Mouse (Mus musculus) CH12.LX (cell line): ENCODE data around the gene Timeless.

Experiments used
- CHD1 ChIP-seq: IDR thresholded peaks from 2 replicates; pipeline ENCODE4 v1.6.1; 2012; ENCODE audit warnings: low read depth, low read length, improper control_type of control experiment, inconsistent platforms
- CTCF ChIP-seq, 2 experiments: IDR thresholded peaks in 1 of 2; conservative IDR thresholded peaks in 1 of 2; 2 replicates each; pipeline ENCODE4 v1.5.1; 2011 to 2012; ENCODE audit warnings: low read depth in 2 of 2, low read length in 2 of 2, improper control_type of control experiment in 1 of 2, inconsistent platforms in 1 of 2, mild to moderate bottlenecking in 1 of 2, moderate library complexity in 1 of 2
- EP300 ChIP-seq: IDR thresholded peaks from 2 replicates; pipeline ENCODE4 v1.6.1; 2011; ENCODE audit warnings: low read length, improper control_type of control experiment
- GABPA ChIP-seq: IDR thresholded peaks from 2 replicates; pipeline ENCODE4 v1.6.1; 2012; ENCODE audit warnings: low read depth, low read length, improper control_type of control experiment, inconsistent platforms; ENCODE audit not compliant: insufficient replicate concordance
- HCFC1 ChIP-seq: IDR thresholded peaks from 2 replicates; pipeline ENCODE4 v1.6.1; 2012; ENCODE audit warnings: low read depth, mild to moderate bottlenecking, inconsistent platforms, low read length, improper control_type of control experiment
- MAX ChIP-seq: IDR thresholded peaks from 2 replicates; pipeline ENCODE4 v1.6.1; 2011; ENCODE audit warnings: low read length, improper control_type of control experiment
- MAZ ChIP-seq: IDR thresholded peaks from 2 replicates; pipeline ENCODE4 v1.6.1; 2012; ENCODE audit warnings: low read depth, mild to moderate bottlenecking, inconsistent platforms, low read length, improper control_type of control experiment, moderate library complexity
- NELFE ChIP-seq: IDR thresholded peaks from 2 replicates; pipeline ENCODE4 v1.6.1; 2011; ENCODE audit warnings: low read depth, low read length, improper control_type of control experiment
- NRF1 ChIP-seq: IDR thresholded peaks from 2 replicates; pipeline ENCODE4 v1.6.1; 2014; ENCODE audit warnings: low read depth, mild to moderate bottlenecking, inconsistent platforms, low read length, improper control_type of control experiment, moderate library complexity
- POLR2A ChIP-seq: IDR thresholded peaks from 2 replicates; pipeline ENCODE4 v1.6.1; 2011; ENCODE audit warnings: low read depth, mild to moderate bottlenecking, improper control_type of control experiment, low read length
- POLR2AphosphoS2 ChIP-seq: IDR thresholded peaks from 2 replicates; pipeline ENCODE4 v1.6.1; 2011; ENCODE audit warnings: low read depth, low read length, improper control_type of control experiment
- USF1 ChIP-seq: IDR thresholded peaks from 2 replicates; pipeline ENCODE4 v1.6.1; 2014; ENCODE audit warnings: low read depth, mild to moderate bottlenecking, inconsistent platforms, low read length, improper control_type of control experiment
- ZKSCAN1 ChIP-seq: IDR thresholded peaks from 2 replicates; pipeline ENCODE4 v1.6.1; 2012; ENCODE audit warnings: low read depth, inconsistent platforms, low read length, improper control_type of control experiment, borderline replicate concordance

- TF ChIP-seq MAZ (no peak), HCFC1 (no peak), POLR2A (no peak), POLR2AphosphoS2 (no peak), CTCF (conservative IDR thresholded peaks at IDR 0.05 in 1 of 2, IDR thresholded peaks at IDR 0.05 in 1 of 2; ENCODE audit: low read depth in 2 of 2, low read length in 2 of 2) (no peak), EP300 (no peak), NRF1 (no peak), ZKSCAN1 (no peak), GABPA (no peak), MAX (no peak), CHD1 (no peak), USF1 (no peak), NELFE (no peak)
Measured at GRCm38 (mm10) chr10:128228009-128228408, 3.9 kb upstream of the Timeless start.
